Mouse (Mus musculus): ENCODE measurements around the gene Ctnna2.

Gene Ctnna2

DNA sequence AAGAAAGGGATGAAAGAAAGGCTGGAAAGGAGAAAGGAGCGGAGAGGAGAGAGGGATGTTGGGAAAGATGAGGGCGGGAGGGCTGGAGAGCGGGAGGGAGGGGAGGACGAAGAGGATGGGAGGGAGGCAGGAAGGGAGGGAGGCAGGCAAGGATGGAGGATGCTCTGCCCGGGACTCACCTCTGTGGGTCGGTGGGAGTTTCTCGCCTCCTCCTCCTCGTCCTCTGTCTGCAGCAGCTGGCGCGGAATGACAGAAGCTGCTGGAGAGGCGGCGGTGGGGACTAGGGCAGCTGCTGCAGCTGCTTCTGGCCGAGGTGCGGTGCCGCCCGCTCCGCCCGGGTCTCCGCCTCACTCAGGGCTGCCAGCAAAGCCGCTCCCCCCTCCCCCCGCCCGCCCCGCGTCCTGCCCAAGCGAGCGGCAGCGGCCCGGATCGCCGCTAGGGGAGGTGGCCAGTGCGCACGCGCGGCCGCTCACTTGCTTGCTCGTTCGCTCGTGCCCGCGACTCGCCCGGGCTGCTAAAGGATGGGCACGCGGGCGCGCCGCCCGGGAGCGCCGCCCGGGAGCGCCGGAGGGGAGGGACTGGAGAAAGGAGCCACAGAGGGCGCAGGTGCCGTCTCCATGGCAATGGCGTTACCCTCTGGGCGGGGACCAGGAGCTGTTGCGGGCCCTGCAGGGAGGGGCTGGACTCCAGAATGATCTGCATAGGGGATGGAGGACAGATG lies at the start of gene Ctnna2:
TSS of gene Ctnna2 (minus strand) at position 459 of the 721 bp plus-strand sequence.
- in situ Hi-C loops (cut with MboI; ENCODE audit: low pct_unique_long_range_greater_than_20kb in 1 of 2, low sequenced_read_pairs in 2 of 2, unreplicated experiment in 1 of 2), result no loop called here

DNA sequence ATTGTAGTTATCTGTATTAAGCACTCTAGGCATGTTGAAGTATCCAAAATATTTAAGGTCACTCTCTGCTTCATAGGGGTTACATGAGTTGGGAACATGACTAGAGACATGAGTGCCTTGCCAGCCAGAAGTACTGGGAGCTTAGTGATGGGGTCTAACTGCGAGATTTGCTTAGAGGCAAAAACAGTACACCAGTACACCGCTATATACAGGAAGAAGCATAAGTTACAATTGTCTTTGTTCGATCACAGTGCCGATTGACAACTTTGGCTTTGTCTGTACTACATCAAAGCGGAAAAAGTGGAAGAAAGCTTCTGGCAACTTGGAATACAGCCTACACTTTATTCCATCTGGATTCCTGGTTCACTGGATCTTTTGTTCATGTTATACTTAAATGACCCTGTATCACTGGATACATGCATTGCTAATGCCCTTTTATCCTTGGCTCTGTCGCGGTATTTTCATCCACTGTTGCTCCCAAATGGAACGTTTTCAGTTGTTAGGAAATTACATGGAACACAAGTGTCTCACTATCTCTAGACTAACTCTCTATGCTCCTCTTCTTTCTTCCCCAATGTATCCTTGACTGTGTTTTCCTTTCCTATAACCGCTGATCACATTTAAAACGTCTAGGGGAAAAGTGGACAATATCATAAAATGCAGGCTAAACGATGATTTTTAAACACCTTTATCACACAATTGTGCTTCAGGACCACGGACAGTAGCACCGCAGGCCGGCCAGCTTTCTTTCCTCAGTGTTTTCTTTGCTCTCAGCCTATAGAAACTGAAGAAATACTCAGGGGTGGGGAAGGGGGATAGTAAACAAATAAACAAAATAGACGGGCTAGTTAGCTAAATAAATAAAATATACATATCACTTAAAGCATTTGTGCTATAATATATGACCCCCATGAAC lies 896 bp upstream of the Ctnna2 start:
- in situ Hi-C loops (cut with MboI; ENCODE audit: low pct_unique_long_range_greater_than_20kb in 1 of 2, low sequenced_read_pairs in 2 of 2, unreplicated experiment in 1 of 2), result no loop called here

DNA sequence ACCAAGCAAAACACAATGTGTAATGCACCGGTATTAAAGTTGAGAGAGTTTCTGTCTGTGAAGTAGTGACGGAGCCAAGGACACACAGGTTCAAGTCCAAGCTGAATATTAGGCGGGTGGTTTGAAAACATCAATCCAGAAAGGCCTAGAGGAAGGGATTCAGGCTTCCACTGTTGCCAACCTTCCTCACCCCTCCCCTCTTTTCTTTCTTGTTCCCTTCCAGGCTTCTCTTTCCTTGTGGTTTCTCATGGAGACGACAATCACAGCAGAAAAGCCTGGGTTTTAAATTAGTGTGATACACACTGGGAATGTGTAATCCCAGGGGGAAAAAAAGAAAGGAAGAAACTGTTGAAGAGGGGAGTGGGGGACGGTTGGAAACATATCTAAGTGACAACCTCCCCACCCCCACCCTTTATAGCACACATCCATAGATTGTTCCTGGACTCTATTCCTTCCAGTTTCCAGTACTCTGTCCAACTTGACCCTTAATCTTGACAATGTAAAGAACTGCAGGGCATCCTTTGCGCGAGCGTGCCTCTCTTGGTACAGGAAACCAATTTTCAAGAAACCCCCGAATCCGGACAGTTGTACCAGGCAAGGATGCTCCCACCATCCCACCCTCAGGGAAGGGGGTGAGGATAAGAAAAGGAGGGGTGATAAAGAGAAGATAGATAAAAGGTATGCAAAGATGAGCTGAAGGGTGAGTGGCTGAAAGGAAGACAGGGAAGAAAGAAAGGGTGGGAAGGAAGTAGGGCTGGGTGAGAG lies 841 bp downstream of the Ctnna2 start:
- in situ Hi-C loops (cut with MboI; ENCODE audit: low pct_unique_long_range_greater_than_20kb in 1 of 2, low sequenced_read_pairs in 2 of 2, unreplicated experiment in 1 of 2), result no loop called here

DNA sequence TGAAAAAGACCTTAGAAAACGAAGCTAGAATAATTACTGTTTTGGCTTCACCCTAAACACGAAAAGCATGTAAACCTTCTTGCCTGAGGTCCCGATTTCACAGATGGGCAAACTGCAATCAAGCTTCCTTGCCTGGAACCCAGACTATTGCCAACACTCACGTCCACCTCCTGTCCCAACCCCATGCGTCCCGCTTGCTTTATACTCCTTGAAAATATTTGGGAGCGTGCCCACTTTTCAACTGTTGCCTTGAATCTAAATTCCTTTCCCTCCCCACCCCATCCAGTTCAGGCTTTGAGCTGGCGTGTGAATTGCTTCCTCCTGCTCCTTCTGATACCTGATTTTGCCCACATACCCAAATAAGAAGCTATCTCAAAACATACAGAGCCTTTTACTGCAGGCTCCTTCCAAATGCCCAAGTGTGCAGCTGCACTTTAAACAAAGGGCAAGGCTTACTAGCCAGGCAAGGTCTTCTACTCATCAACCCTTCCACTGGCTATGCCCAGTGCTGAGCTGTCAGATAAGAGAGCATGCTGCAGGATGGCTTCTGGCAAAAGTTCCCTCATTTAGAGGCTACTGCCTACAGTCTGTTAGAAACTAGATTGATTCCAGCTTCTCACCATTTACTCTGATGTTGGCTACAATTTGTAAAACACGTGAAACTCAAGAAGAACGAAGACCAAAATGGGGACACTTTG lies 8.8 kb downstream of the Ctnna2 start:
- in situ Hi-C loops (cut with MboI; ENCODE audit: low pct_unique_long_range_greater_than_20kb in 1 of 2, low sequenced_read_pairs in 2 of 2, unreplicated experiment in 1 of 2), result no loop called here

DNA sequence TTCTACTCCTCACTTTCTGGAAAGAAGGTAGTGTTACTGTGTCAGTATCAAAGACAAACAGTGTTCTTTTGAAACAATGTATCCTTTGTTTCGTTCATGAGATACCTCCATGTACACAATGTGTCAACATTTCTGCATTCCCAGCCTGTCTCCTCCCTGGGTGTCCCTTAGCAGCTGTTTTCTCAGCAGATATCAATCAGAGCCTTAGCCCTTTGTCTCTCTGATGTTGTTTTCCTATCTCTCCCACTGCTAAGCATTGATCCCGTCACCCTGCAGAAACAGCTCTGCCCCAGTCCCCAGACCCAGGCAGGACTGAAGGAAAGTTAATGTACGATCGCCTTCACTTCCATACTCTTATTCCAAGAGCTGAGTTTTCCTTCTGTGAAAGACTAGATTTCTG lies 9.7 kb downstream of the Ctnna2 start:
- in situ Hi-C loops (cut with MboI; ENCODE audit: low pct_unique_long_range_greater_than_20kb in 1 of 2, low sequenced_read_pairs in 2 of 2, unreplicated experiment in 1 of 2), result no loop called here

DNA sequence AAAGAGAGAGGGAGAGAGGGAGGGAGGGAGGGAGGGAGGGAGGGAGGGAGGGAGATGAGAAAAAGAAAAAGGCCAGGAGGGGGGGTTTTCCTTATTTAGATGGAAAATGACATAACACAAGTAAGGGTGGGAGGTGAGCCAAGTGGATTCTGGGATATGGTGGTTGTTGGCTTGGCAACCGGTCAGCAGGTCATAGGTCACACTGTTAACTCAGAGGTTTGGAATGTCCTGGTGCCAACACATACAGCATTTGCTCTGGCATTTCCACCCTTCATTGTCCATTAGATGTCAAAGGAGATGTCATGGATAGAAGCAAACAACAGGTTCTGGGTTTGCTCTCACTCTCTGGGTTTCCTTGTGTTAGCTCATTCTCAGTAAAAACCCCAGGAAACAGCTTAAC lies 17.5 kb downstream of the Ctnna2 start:
- in situ Hi-C loops (cut with MboI; ENCODE audit: low pct_unique_long_range_greater_than_20kb in 1 of 2, low sequenced_read_pairs in 2 of 2, unreplicated experiment in 1 of 2), result no loop called here

DNA sequence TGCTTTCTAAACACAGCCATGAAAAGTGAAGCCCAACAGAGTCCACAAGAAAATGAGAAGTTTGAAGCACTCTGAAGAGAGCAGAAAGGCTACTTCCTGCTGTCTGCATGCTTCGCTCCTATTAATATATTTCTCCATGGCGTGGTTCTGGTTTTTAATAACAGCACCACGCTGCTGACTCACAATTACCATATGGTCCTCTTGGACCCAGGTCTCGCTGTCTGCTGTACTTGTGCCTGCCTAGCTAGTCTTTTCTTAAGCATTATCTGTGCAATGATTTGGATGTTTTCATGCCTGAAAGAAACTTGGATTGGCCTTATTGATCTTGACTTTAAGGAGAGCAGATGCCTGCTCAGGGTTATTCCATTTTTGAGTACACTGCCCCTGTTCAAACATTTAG lies 28.2 kb downstream of the Ctnna2 start:
- in situ Hi-C loops (cut with MboI; ENCODE audit: low pct_unique_long_range_greater_than_20kb in 1 of 2, low sequenced_read_pairs in 2 of 2, unreplicated experiment in 1 of 2), result no loop called here

DNA sequence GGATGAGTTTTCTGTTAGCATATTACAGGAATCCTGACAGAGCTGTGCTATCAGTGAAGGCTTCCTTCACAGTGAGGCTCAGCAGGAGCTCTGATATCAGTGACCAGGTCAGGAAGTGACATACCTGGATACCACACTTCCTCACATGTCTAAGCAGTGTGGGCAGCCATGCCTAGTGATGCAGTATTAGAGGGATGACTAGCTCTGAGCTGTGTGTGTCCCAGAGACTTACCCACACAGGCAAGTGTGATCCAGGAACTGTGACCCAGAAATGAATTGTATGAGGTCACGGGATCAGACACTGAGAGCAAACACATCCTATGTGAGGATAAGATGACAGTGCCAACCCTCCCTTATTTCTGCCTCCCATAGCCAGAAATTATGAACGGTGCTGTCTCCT lies 28.8 kb downstream of the Ctnna2 start:
- in situ Hi-C loops (cut with MboI; ENCODE audit: low pct_unique_long_range_greater_than_20kb in 1 of 2, low sequenced_read_pairs in 2 of 2, unreplicated experiment in 1 of 2), result no loop called here

DNA sequence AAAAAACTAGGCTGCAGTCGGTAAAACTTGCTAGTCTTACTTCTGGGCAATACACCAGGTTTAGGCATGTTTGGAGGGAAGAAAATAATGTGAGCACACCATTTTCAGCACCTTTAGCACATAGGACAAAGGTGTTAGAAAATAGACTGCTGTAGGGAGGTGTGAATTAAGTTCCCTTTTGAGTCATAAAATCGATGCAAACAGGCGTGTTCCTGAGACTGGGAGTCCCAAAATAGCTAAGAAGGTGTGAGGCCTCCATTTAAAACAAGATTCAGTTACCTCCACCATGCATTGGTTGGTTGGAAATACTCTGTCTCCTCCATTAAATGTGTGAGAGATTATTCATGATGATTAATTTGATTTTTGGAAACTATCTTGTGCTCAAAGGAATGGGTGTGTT lies 50.1 kb downstream of the Ctnna2 start:
- in situ Hi-C loops (cut with MboI; ENCODE audit: low pct_unique_long_range_greater_than_20kb in 1 of 2, low sequenced_read_pairs in 2 of 2, unreplicated experiment in 1 of 2), result no loop called here

DNA sequence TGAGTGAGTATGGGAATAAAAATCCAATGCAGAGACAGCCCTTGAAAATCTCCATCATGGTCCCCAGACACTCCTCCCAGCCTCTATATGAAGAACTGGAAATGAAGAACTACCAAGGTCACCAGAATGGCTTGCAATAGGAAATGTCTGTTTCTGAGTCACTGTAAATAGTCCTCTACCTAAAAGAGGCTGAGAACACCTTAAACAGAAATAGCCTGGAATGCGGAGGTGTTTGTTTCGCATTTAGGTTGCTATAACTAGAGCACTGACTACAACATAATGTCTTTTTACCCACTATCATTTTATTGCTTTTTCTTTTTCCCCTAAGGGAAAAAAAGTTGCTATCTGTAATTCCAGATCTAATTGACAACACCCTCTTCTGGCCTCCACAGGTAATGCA lies 106.3 kb downstream of the Ctnna2 start:
- in situ Hi-C loops (cut with MboI; ENCODE audit: low pct_unique_long_range_greater_than_20kb in 1 of 2, low sequenced_read_pairs in 2 of 2, unreplicated experiment in 1 of 2), result no loop called here

DNA sequence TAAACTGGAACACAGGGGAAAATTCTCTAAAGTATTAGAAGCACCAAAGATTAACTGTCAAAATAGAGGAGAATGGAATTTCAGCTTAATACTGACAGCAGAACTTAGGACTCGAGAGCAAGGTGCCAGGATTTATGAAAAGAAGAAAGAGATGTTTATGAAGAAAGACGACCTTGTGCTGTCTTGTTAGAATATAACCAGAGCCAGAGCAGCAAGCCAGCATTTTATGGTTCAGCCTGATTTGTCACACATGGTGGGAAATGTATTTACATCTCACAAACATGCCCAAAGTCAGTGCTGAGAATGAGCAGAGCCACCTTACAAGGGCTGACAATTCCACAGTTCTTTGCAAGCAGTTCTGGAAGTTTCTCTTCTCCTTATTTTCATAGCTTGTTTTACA lies 110.2 kb downstream of the Ctnna2 start:
- in situ Hi-C loops (cut with MboI; ENCODE audit: low pct_unique_long_range_greater_than_20kb in 1 of 2, low sequenced_read_pairs in 2 of 2, unreplicated experiment in 1 of 2), result no loop called here

DNA sequence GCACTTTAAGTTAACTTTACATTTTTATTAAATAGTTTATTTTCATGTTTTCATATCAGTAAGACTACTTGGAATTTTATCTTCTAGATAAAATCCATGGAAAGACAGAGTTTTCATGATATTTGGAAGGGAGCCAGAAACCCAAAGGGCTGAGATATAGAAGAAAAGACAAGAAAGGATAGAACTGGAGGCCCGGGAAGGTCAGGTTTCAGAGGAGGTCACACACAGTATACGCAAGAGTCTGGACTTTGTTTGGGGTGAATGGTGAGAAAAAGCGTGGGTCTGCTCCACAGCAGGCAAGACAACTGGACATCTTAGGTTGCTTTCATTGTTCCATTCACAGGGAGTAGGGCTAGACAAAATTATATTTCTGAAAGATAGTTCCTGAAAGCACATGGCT lies 111.4 kb downstream of the Ctnna2 start:
- in situ Hi-C loops (cut with MboI; ENCODE audit: low pct_unique_long_range_greater_than_20kb in 1 of 2, low sequenced_read_pairs in 2 of 2, unreplicated experiment in 1 of 2), result no loop called here

DNA sequence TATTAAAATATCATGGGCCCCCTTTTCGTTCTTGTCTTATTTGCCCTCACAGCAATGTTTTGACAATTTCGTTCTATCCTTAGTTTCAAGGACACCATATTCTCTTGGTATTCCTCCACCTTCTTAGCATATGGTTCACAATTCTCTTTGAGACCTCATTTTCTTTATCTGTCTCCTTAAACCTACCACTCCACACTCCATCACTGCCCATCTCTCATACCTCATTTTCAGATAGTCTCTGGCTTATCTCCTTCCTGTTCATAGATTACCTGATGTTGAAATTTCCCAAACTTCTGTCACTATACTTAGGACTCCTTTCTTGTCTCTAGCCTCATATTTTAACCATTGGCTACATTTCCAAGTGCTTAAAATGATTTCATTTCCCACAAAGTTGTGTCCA lies 116.1 kb downstream of the Ctnna2 start:
- in situ Hi-C loops (cut with MboI; ENCODE audit: low pct_unique_long_range_greater_than_20kb in 1 of 2, low sequenced_read_pairs in 2 of 2, unreplicated experiment in 1 of 2), result no loop called here

DNA sequence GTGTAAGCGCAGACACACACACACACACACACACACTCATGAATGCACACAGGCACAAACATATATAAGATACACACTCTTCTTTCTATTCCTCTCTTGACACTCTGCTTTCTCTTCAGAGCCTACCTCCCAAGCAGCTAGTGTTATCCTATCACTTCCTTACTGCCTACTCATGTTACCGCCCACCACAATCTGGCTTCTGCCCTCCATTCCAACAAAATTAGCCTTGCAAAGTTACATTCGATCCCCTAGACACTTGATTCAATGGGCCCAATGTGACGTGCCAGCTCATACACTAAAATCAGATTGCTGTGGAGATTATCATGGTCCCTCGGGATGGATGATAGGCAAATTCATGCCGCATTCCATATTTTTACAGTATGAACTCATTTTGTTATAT lies 116.7 kb downstream of the Ctnna2 start:
- in situ Hi-C loops (cut with MboI; ENCODE audit: low pct_unique_long_range_greater_than_20kb in 1 of 2, low sequenced_read_pairs in 2 of 2, unreplicated experiment in 1 of 2), result no loop called here

DNA sequence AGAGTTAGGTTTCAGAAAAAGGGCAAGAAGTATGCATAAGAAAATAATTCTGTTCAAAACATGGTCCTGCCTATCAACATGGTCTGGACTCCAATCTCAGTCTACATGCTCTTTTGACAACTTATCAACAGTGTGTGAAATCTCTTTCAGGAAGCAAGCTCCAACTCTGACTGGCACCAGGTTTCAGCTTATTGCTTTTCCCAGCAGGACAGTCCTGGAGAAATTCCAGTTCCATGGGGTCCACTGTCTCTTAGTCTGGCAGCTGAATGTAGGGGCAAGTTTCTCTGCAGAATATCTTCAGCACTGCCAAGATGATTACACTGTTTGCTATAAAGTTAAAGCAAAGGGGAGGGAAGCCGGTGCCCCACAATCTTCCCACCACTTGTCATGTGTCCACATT lies 130.1 kb downstream of the Ctnna2 start:
- in situ Hi-C loops (cut with MboI; ENCODE audit: low pct_unique_long_range_greater_than_20kb in 1 of 2, low sequenced_read_pairs in 2 of 2, unreplicated experiment in 1 of 2), result no loop called here

DNA sequence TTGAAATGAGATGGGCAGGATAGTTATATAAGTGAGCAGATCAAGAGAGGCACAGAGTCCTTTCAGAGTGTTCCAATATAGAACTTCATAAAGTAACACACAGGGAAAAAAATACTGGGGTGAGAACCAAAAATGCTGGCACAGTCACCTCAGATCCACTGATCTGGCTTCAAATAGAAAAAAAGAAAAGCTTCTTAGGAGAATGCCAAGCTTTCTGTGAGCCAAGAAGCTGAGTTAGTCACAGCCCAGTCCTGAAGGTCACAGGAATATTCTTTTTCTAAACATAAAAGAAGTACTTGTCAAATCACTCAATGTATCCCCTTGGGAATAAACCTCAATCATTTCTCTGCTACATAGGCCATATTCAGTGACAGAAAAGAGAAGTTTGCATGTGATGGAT lies 130.7 kb downstream of the Ctnna2 start:
- in situ Hi-C loops (cut with MboI; ENCODE audit: low pct_unique_long_range_greater_than_20kb in 1 of 2, low sequenced_read_pairs in 2 of 2, unreplicated experiment in 1 of 2), result no loop called here

DNA sequence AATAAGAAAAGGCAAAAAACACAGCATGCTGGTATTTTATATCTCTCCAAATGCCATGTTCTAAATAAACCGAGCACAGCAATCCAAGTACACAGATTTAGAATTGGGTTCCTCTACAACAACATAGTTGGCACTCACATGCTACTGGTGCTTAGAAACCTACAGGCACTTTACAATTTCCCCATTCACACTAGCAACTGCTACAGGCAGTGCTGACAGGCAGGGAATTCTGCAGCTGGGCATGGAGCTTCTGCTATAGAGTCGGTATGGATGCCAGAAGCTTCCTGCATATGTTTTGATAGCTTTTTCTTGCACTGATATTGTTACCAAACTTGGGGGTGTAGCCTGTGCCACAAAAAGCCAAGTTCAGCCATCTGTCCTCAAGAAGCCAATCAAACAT lies 131.8 kb downstream of the Ctnna2 start:
- in situ Hi-C loops (cut with MboI; ENCODE audit: low pct_unique_long_range_greater_than_20kb in 1 of 2, low sequenced_read_pairs in 2 of 2, unreplicated experiment in 1 of 2), result no loop called here

DNA sequence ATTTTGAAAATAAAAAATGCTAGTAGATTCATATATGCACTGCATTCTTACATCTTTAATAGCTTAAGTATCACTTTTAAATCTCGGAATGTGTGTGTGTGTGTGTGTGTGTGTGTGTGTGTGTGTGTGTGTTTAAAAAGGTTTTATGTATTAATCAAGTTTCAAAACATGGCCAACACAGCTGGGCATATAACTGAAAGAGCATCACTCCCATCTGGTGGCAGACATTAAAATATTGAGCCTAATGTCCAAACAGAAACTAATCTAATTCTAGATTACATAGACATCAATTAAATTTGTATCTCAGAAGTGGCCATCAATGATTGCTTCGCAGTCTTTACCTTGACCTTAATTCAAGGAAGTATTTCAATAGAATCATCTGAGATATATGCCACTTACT lies 140.4 kb downstream of the Ctnna2 start:
- in situ Hi-C loops (cut with MboI; ENCODE audit: low pct_unique_long_range_greater_than_20kb in 1 of 2, low sequenced_read_pairs in 2 of 2, unreplicated experiment in 1 of 2), result no loop called here

DNA sequence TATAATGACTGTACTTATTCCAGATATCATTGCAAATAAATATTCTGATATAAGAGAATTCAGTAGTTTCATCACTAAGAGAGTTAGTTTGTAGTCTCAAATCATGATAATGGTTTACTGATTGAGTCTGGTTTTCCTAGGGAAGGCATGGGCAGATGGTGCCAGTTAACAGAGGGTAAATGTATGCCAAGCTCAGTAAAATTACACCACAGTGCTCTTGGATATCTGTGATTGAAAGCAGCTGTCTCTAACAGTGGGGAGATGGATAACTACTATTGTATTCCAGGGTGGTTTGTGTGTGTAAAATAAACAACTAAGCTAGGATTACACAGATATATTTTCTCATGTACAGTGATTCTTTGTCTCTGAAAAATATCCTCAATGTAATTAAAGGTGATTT lies 140.8 kb downstream of the Ctnna2 start:
- in situ Hi-C loops (cut with MboI; ENCODE audit: low pct_unique_long_range_greater_than_20kb in 1 of 2, low sequenced_read_pairs in 2 of 2, unreplicated experiment in 1 of 2), result no loop called here
